Mouse (Mus musculus) limb, embryonic 10.5 days (tissue): Measurements from ENCODE around the gene Mpz. TPM values are rescaled to one million over a fixed set of nuclear protein-coding genes. Genes with fewer than 3 reads are reported as not detected.
A peak's percentile ranks its signal among the peaks of the same experiment; 100 is the strongest.

Experiments
- DNase-seq: peaks from one replicate; pipeline ENCODE4 v3.0.0-alpha.2; 2017; ENCODE audit warnings: low spot score
- H3K27ac ChIP-seq: fragments of 300-500 bp; sonication (generic); 2 replicates; pipeline ENCODE4 v1.5.1; 2016; ENCODE audit warnings: mild to moderate bottlenecking
- H3K27me3 ChIP-seq: fragments of 300-500 bp; sonication (generic); 2 replicates; pipeline ENCODE4 v1.6.1; 2016; ENCODE audit warnings: low read depth, mild to moderate bottlenecking; ENCODE audit not compliant: poor library complexity, severe bottlenecking
- H3K36me3 ChIP-seq: fragments of 300-500 bp; sonication (generic); 2 replicates; pipeline ENCODE4 v1.6.1; 2016; ENCODE audit warnings: mild to moderate bottlenecking, moderate library complexity
- H3K4me1 ChIP-seq: fragments of 300-500 bp; sonication (generic); 2 replicates; pipeline ENCODE4 v1.6.1; 2016
- H3K4me3 ChIP-seq: fragments of 300-500 bp; sonication (generic); 2 replicates; pipeline ENCODE4 v1.5.1; 2016; ENCODE audit warnings: mild to moderate bottlenecking, moderate library complexity
- H3K9me3 ChIP-seq: fragments of 300-500 bp; sonication (generic); replicated peaks from 2 replicates; pipeline ENCODE4 v1.6.1; 2016; ENCODE audit warnings: mild to moderate bottlenecking
- WGBS: fragments of 180-500 bp; shearing (Covaris S2); methylation state at CpG from one replicate; pipeline ENCODE4 v1.1.7; 2016; 5-methylcytosine and 5-hydroxymethylcytosine counted together
- polyA plus RNA-seq: library from polyadenylated mRNA; unstranded; fragments of >200 nt; fragmentation: Nextera tagmentation; extraction: Ambion mirVana; gene quantifications from 2 replicates; pipeline ENCODE4 v1.2.1, GENCODE M21; 2016

Mpz gene
- polyA plus RNA-seq, 1 experiment from 2014 or later, result 0.44 TPM

DNA sequence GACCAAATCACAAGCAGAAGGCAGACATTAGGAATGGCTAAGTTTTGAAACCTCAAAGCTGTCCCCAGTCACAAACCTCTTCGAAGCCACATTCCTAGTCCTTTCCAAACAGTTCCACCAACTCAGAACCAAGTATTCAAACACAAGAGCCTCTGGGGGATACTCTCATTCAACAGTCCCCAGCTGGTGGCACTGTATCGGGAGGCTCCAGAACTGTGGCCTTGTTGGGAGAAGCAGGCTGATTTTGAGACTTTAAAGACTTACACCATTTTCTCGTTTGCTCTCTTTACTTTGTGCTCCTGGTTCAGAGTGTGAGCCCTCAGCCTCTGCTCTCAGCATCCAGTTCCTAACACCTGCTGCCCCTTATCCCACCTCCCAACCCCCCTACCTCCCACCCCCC lies 32.5 kb downstream of the Mpz start:
- Histone ChIP-seq H3K9me3 (no peaks in the 10 kb centered on the region), H3K27ac (no peak overlapping the region), H3K4me1 (peaks cover 18% of the 10 kb centered on the region), H3K36me3 (no peaks in the 10 kb centered on the region), H3K4me3 (no peak overlapping the region), H3K27me3 (peaks cover 13% of the 10 kb centered on the region; the same call in 1 of the 2 replicates)
- no peak for DNase-seq
- 87% methylated on average over 3 of the region's 3 CpGs for WGBS

- no peak overlapping the region for H3K27ac ChIP-seq
- H3K4me1 ChIP-seq, result peaks cover 18% of the 10 kb centered on the region
- no peak overlapping the region for H3K4me3 ChIP-seq
- H3K9me3 ChIP-seq, result no peaks in the 10 kb centered on the region
- no peaks in the 10 kb centered on the region for H3K36me3 ChIP-seq
- 64% methylated on average over 3 of the region's 3 CpGs for WGBS
- DNase-seq, result no peak
- peaks cover 16% of the 10 kb centered on the region; the same call in 1 of the 2 replicates for H3K27me3 ChIP-seq
These were observed 33.1 kb downstream of the Mpz start for GRCm38 (mm10) chr1:171183620-171184019.

- no peak overlapping the region for H3K27ac ChIP-seq
- peaks cover 20% of the 10 kb centered on the region for H3K27me3 ChIP-seq
- WGBS, result 88% methylated on average over 7 of the region's 7 CpGs
- no peak for DNase-seq
- H3K4me1 ChIP-seq, result peaks cover 24% of the 10 kb centered on the region
- H3K9me3 ChIP-seq, result no peaks in the 10 kb centered on the region
- no peaks in the 10 kb centered on the region for H3K36me3 ChIP-seq
- no peak overlapping the region for H3K4me3 ChIP-seq
These were observed 33.8 kb downstream of the Mpz start for GRCm38 (mm10) chr1:171184314-171184713.

DNA sequence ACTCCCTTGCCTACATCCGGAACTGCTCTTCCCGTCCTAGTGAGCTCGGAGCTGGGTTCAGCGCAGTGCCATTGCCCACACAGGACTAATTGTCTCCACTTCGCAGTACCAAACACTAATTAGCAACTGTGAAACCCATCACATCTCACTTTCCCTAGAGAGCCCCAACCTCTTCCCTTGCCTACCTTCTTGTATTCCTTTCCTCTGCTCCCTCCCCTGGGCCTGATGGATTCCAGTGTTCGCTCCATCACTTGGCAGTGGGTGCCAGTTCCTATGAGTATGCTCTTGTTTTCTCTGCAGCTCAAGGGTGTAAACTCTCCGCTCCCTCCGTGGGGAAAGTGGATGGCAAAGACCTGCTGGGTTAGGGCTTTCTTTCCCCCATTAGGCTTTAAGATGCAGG lies 35.1 kb downstream of the Mpz start:
- peaks cover 30% of the 10 kb centered on the region for H3K4me1 ChIP-seq
- no peaks in the 10 kb centered on the region for H3K36me3 ChIP-seq
- peaks cover 31% of the 10 kb centered on the region for H3K27me3 ChIP-seq
- H3K27ac ChIP-seq, result no peak overlapping the region
- DNase-seq, result no peak
- H3K4me3 ChIP-seq, result no peak overlapping the region
- no peaks in the 10 kb centered on the region for H3K9me3 ChIP-seq
- WGBS, result 49% methylated on average over 8 of the region's 8 CpGs

DNA sequence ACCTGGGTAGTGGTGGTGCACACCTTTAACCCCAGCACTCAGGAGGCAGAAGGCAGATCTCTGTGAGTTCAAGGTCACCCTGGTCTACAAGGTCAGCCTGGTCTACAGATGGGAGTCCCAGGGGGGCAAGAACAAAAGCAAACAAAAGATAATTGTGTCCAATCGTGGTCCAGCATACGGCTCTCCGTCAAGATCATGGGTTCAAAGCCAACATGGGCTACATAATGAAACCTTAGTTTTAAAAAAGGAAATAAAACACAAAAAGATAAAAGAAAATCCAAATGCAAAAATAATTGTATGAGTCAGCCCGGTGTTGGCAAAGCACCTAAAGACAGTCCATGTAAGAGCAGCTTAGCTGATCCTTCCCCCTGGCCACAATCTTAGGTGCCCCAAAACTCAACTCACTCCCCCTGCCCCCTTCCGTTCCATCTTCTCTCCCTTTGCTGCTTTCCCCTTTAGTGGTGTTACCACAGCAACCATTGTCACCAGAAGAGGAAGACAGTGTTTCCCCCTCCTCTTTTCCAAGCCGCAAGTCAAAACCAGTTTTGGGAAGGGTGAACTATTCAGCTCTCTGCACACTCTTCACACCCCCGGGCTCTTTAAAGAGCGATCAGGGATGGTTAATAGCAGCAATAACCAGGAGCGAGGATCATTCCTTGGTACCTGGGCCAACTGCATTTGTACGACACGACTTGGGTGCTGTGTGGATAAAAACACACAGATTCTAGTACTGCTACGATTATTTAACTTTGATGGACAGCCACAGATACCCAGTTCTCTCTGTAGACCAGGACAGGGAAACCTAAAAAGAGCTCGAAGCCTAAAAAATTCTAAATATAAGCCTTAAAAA lies 37.6 kb downstream of the Mpz start:
- H3K4me3 ChIP-seq, result no peak overlapping the region
- peaks cover 55% of the 10 kb centered on the region for H3K27me3 ChIP-seq
- H3K4me1 ChIP-seq, result peaks cover 35% of the 10 kb centered on the region
- WGBS, result 72% methylated on average over 13 of the region's 13 CpGs
- no peaks in the 10 kb centered on the region for H3K9me3 ChIP-seq
- no peak overlapping the region for H3K27ac ChIP-seq
- no peaks in the 10 kb centered on the region for H3K36me3 ChIP-seq
- DNase-seq, result no peak

GRCm38 (mm10) chr1:171189046-171189445 lies 38.5 kb downstream of the Mpz start:
- H3K36me3 ChIP-seq, result no peaks in the 10 kb centered on the region
- 43% methylated on average over 8 of the region's 8 CpGs for WGBS
- no peak for DNase-seq
- H3K27me3 ChIP-seq, result peaks cover 65% of the 10 kb centered on the region
- H3K9me3 ChIP-seq, result no peaks in the 10 kb centered on the region
- peak overlapping the region; percentile 53; the same call in 1 of the 2 replicates for H3K27ac ChIP-seq
- no peak overlapping the region for H3K4me3 ChIP-seq
- peaks cover 40% of the 10 kb centered on the region for H3K4me1 ChIP-seq

DNA sequence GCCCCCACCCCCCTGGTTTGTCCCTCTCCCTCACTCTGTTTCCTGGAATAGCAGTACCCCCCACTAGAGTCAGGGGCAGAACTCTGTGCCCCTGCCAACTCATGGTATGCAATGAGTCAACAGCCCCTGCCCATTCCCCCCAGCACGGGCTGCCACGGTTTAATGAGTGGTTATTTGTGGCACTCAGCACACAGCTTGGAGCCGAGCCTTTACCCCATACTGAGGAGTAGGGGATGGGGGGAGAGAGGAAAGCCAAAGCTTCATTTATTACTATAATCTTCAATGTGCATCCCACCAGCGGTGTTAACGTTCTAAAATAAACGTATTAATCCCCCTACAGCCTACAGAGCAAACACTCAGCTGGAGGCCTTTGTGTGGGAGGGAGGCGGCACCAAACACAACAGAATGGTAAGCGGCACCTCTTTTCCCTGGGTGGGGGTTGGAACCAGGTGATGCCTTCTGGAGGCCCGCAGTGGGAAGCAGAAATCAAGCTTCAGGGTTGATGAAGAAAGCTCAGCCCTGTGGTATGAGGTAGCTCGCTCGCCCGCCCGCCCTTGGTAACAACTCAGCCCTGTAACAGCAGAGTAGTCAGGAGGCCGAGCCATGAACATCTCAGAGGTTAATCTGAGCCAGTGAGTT lies 39.1 kb downstream of the Mpz start:
- Histone ChIP-seq H3K27ac (peak overlapping the region; percentile 53; the same call in 1 of the 2 replicates), H3K9me3 (no peaks in the 10 kb centered on the region), H3K4me1 (peaks cover 46% of the 10 kb centered on the region), H3K4me3 (no peak overlapping the region), H3K27me3 (peaks cover 71% of the 10 kb centered on the region), H3K36me3 (no peaks in the 10 kb centered on the region)
- 38% methylated on average over 14 of the region's 14 CpGs for WGBS
- no peak for DNase-seq

DNA sequence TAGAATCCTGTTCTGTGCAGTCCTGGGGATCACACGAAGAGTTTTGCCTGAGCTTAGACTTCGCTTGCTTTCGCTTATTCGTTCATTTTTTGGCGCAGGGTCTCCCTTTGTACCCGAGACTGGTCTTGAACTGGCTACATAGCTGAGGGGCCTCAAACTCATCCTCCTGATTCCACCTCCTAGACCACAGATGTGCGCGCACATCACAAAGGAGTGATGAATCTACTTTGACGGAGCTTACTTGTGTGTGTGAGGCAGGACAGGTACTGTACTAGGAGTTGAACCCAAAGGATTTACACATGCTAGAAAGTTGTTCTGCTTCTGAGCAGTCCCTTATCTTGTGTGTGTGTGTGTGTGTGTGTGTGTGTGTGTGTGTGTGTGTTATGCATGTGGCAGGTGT lies 40.3 kb downstream of the Mpz start:
- Histone ChIP-seq H3K4me1 (peaks cover 50% of the 10 kb centered on the region), H3K36me3 (no peaks in the 10 kb centered on the region), H3K27ac (no peak overlapping the region), H3K27me3 (peaks cover 77% of the 10 kb centered on the region), H3K4me3 (no peak overlapping the region), H3K9me3 (no peaks in the 10 kb centered on the region)
- 94% methylated on average over 9 of the region's 9 CpGs for WGBS
- no peak for DNase-seq

DNA sequence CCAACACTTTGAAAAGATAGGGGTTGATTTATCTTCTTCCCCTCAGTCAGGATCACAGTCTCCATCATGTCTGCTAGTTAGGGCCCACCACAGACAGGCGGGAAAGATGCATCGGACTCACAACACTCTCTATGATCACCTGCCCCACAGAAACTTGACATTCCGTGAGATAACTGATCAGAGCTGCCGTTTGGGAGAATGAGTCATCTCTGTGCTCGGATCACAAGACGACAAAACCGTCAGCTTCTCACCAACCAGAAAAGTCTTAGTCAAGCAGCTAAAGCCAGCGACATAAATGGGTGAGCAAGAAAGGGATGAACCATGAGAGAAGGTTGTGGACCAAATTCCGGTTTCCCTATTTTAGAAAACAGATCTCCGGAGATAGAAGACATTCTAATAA lies 41.8 kb downstream of the Mpz start:
- Histone ChIP-seq H3K4me3 (no peak overlapping the region), H3K36me3 (no peaks in the 10 kb centered on the region), H3K27me3 (peaks cover 85% of the 10 kb centered on the region), H3K27ac (no peak overlapping the region), H3K4me1 (peaks cover 48% of the 10 kb centered on the region), H3K9me3 (no peaks in the 10 kb centered on the region)
- WGBS, result 49% methylated on average over 10 of the region's 10 CpGs
- no peak for DNase-seq

DNA sequence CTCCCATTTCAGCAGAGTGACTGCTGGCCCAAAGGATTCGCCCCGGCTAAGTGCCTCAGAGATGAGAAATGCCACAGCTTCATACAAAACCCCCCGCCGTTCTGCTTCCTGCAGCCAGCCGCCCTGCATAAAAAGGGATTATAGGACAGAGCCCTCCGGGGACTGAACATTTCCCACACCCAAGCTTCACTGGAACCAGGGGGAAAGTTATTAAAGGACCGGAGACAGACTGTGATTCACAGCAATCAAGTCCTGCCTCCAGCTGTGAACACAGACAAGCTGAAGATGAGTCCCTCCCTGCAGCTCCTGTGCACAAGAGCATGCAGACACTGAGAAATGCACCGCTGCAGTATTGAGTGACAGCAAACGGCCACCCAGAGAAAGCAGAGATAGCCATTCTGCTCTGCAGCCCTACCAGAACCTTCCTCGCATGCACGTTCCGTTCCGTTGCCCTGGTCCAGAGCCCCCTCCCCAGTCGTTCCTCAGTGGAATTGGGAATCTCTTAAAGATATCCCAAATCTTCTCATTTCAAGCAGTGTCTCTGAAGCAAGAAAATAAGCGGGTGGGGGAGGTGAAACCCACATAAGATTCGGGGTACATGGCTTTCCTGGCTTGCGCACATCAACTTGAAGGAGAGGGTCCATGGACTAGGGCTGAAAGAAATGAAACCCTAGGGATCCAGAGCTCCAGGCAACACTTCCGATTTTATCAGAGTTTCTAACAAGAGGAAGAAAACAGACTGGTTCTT lies 42.8 kb downstream of the Mpz start:
- Histone ChIP-seq H3K9me3 (no peaks in the 10 kb centered on the region), H3K27ac (no peak overlapping the region), H3K36me3 (no peaks in the 10 kb centered on the region), H3K27me3 (peaks cover 92% of the 10 kb centered on the region), H3K4me3 (peak overlapping the region; percentile 12), H3K4me1 (peaks cover 48% of the 10 kb centered on the region)
- peak; percentile 39 for DNase-seq
- WGBS, result 4% methylated on average over 18 of the region's 18 CpGs

DNA sequence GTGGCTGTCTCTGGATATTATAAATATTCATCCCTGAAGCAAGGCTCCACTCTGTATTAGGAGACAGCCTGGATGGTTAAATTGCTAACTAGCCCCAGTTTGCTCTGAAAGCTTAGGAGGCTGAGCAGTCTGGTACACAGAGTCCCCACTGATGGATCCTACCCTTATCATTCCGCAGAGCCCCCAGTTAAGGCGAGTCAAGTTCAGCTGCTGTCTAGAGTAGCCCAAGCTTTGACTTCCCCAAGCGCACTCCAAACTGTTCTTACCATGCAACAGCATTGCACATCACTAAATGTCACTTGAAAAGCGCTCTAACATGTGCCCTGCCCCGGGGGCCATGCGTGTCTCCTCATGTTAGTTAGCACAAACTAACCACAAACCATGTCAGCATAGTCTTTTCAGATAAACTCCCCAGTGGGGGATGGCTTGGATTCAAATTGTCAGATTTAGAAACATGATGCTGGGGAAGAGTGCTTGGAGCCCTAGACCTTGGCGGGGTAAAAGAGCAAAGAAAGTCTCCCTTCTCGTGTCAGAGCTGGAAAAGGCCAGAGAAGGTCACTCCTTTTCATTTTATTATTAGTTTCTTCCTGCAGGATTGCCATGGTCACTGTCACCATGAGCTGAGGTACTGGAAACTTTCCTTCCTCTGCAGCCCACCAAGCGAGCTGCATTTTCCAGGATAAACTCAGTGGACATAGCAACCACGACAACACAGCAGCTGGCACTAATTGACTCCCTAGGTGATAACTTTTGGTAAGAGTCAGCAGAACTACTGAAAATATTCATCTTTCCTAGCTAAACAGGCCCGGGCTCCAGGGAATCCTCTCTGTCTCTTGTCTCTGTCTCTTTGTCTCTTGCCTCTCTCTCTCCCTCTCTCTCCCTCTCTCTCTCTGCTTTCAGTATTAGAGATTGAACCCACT lies 43.7 kb downstream of the Mpz start:
- Histone ChIP-seq H3K4me1 (peaks cover 43% of the 10 kb centered on the region), H3K27ac (no peak overlapping the region), H3K36me3 (no peaks in the 10 kb centered on the region), H3K9me3 (no peaks in the 10 kb centered on the region), H3K27me3 (peaks cover 97% of the 10 kb centered on the region), H3K4me3 (no peak overlapping the region)
- peak; percentile 42 for DNase-seq
- WGBS, result 27% methylated on average over 11 of the region's 11 CpGs
